Mouse (Mus musculus) spleen, adult 2 months (tissue): ENCODE data around the gene Zfp668. TPM values are rescaled to one million over a fixed set of nuclear protein-coding genes. Genes with fewer than 3 reads are reported as not detected.

ENCODE experiments used
- DNase-seq, 2 experiments: peaks; one replicate each; pipeline versions ENCODE4 v3.0.0 to v3.0.0-alpha.2; 2012 to 2021; ENCODE audit warnings: low spot score in 2 of 2, low read depth in 1 of 2
- H3K27ac ChIP-seq: fragments of 200-500 bp; 2 replicates; pipeline ENCODE4 v1.5.1; 2012; ENCODE audit warnings: low read length, inconsistent platforms; ENCODE audit not compliant: insufficient read depth
- H3K27me3 ChIP-seq: fragments of 200-500 bp; 2 replicates; pipeline ENCODE4 v1.6.1; 2012; ENCODE audit warnings: mild to moderate bottlenecking, moderate library complexity, low read length, inconsistent platforms; ENCODE audit not compliant: control insufficient read depth, insufficient read depth
- H3K36me3 ChIP-seq: fragments of 200-500 bp; 2 replicates; pipeline ENCODE4 v1.6.1; 2012; ENCODE audit warnings: mild to moderate bottlenecking, low read length, inconsistent platforms; ENCODE audit not compliant: control insufficient read depth, insufficient read depth
- H3K4me1 ChIP-seq: fragments of 200-500 bp; 2 replicates; pipeline ENCODE4 v1.6.1; 2011; ENCODE audit warnings: inconsistent platforms; ENCODE audit not compliant: control insufficient read depth, insufficient read depth, insufficient read length
- H3K4me3 ChIP-seq: fragments of 200-500 bp; 2 replicates; pipeline ENCODE4 v1.5.1; 2011; ENCODE audit warnings: mild to moderate bottlenecking, inconsistent platforms; ENCODE audit not compliant: insufficient read depth, insufficient read length; ENCODE audit errors: extremely low read depth
- CTCF ChIP-seq: fragments of 200-500 bp; IDR thresholded peaks from 2 replicates; pipeline ENCODE4 v1.5.1; 2011; ENCODE audit warnings: mild to moderate bottlenecking, inconsistent platforms; ENCODE audit not compliant: insufficient read depth, insufficient read length, insufficient replicate concordance; ENCODE audit errors: extremely low read depth
- POLR2A ChIP-seq: fragments of 200-500 bp; IDR thresholded peaks from 2 replicates; pipeline ENCODE4 v1.6.1; 2011; ENCODE audit warnings: low read depth, low read length, inconsistent platforms
- WGBS: fragments of 180-500 bp; shearing (Covaris S2); methylation state at CpG from one replicate; pipeline ENCODE4 v1.1.7; 2018; 5-methylcytosine and 5-hydroxymethylcytosine counted together
- polyA plus RNA-seq: library from polyadenylated mRNA; depleted of rRNA; stranded (reverse); fragments of >200 nt; gene quantifications from 2 replicates; pipeline ENCODE4 v1.2.3, GENCODE M21; 2012

The Zfp668 gene
- polyA plus RNA-seq, 1 experiment, result 8.6 TPM

DNA sequence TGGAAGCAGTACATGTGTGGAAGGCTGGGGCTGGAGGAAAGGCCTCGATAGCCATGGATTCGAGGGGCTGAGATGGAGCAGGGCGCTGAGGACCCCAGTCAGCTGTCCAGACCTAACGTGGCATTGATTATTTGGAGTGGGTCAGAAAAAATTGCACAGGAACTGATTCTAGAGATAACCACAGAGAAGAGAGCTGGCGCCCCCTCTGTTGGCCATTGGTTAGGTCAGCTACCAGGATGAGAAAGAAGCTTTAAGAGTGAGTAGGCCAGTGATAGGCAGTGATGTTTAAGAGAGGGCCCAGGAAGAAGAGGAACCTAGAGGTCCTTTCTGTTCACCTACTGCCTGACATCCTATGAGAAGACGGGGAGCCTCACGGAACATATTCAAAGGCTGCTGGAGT lies 42.7 kb upstream of the Zfp668 start:
- H3K4me3 ChIP-seq, result no peak overlapping the region
- 80% methylated on average over 7 of the region's 7 CpGs for WGBS
- H3K4me1 ChIP-seq, result peaks cover 12% of the 10 kb centered on the region; the same call in 1 of the 2 replicates
- no peak; the same call in 1 of the 2 replicates for TF ChIP-seq CTCF
- no peak for TF ChIP-seq POLR2A
- DNase-seq, result no peak
- no peak overlapping the region for H3K27ac ChIP-seq
- H3K27me3 ChIP-seq, result no peaks in the 10 kb centered on the region
- H3K36me3 ChIP-seq, result peaks cover 9% of the 10 kb centered on the region

DNA sequence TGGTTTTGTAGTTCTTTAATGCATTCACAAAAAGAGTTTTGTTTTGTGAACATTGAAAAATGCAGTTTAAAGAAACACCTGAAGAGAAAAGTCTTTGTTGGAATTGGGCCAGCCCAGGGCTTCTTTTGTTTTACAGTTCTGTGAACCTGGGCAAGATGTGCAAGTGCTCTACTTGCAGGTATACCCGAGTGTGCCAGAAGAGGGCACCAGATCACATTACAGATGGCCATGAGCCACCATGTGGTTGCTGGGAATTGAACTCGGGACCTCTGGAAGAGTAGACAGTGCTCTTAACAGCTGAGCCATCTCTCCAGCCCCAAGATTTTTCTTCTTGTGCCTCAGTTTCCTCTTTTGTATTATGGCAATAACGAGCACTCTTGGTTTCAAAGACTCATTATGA lies 41.6 kb upstream of the Zfp668 start:
- peak in 1 of 2 experiments; percentile 69 for DNase-seq
- no peak overlapping the region for H3K27ac ChIP-seq
- peaks cover 12% of the 10 kb centered on the region; the same call in 1 of the 2 replicates for H3K4me1 ChIP-seq
- peaks cover 9% of the 10 kb centered on the region for H3K36me3 ChIP-seq
- H3K27me3 ChIP-seq, result no peaks in the 10 kb centered on the region
- WGBS, result 54% methylated on average over 3 of the region's 3 CpGs
- no peak overlapping the region for H3K4me3 ChIP-seq
- no peak for TF ChIP-seq POLR2A
- TF ChIP-seq CTCF, result peak; percentile 16; the same call in 1 of the 2 replicates

DNA sequence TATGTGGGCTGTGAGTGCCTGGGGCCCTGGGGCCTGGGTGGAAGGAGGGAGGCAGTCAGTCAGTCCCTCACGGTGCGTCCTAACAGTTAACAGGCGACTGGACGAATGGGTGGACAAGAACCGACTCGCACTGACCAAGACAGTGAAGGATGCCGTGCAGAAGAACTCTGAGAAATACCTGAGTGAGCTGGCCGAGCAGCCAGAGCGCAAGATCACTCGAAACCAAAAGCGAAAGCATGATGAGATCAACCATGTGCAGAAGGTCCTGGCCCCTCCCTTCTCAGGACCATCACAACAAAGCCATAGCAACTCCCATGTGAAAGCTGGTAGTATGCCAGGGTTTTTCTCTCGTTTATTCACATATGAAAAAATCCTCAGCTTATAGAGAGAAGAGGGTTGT lies 38.7 kb upstream of the Zfp668 start:
- H3K4me3 ChIP-seq, result no peak overlapping the region
- 77% methylated on average over 12 of the region's 12 CpGs for WGBS
- no peaks in the 10 kb centered on the region for H3K27me3 ChIP-seq
- H3K27ac ChIP-seq, result no peak overlapping the region
- DNase-seq, result no peak
- peaks cover 9% of the 10 kb centered on the region for H3K36me3 ChIP-seq
- TF ChIP-seq CTCF, result no peak
- no peak for TF ChIP-seq POLR2A
- no peaks in the 10 kb centered on the region for H3K4me1 ChIP-seq

DNA sequence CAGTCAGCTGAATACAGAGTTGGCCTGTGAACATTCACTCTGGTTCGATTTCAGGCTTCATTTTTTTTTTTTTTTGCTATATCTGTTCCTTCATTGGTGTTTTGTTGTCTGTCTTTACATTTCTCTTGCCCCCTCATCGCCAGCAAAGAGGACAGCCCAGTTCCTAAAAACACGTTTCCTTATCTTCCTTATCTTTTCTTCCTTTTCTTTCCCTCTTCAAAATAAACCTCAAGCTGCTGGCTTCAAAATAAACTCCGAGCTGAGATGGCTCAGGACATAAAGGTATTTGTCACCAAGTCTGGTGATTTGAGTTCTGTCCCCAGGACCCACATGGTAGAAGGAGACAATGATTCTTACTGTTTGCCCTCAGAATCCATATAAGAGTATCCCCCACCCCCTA lies 36.3 kb upstream of the Zfp668 start:
- DNase-seq, result no peak
- no peak overlapping the region for H3K27ac ChIP-seq
- H3K4me1 ChIP-seq, result no peaks in the 10 kb centered on the region
- H3K36me3 ChIP-seq, result peaks cover 17% of the 10 kb centered on the region
- WGBS, result 7% methylated on average over 4 of the region's 4 CpGs
- peak overlapping the region; percentile 78 for H3K4me3 ChIP-seq
- TF ChIP-seq POLR2A (no peak), CTCF (no peak)
- no peaks in the 10 kb centered on the region for H3K27me3 ChIP-seq

DNA sequence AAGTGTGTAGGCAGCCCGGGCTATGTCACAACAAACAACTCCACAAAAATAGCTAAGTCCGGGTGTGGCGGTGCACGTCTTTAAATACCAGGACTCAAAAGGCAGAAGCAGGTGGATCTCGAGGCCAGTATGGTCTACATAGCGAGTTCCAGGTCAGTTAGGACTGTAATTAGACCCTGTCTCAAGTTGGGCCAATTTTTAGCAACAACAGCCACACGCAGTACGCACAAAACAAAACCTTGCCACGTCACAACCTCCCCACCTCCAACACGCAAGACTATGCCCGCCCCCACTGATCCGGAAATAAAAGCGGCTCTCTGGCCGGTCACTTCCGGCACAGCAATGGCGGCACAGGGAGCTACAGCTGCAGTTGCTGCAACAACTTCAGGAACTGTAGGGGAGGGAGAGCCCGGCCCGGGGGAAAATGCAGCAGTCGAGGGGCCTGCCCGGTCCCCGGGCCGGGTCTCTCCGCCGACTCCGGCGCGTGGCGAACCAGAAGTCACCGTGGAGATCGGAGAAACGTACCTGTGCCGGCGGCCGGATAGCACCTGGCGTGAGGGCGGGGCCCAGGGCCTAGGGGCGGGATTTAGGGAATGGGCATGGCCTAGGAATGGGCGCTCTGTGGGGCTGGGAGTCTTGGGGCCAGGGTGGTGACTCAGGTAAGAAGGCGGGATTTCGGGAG lies 35.7 kb upstream of the Zfp668 start, which contains the start of gene Kat8:
TSS of gene Kat8 (plus strand) at position 327 of the 682 bp plus-strand sequence.
- H3K4me1 ChIP-seq, result no peaks in the 10 kb centered on the region
- no peak for TF ChIP-seq CTCF
- peak; percentile 30; the same call in 1 of the 2 replicates for TF ChIP-seq POLR2A
- H3K27me3 ChIP-seq, result no peaks in the 10 kb centered on the region
- H3K36me3 ChIP-seq, result peaks cover 19% of the 10 kb centered on the region
- 2% methylated on average over 40 of the region's 40 CpGs for WGBS
- H3K4me3 ChIP-seq, result peak within 1 kb of the TSS; percentile 78
- H3K27ac ChIP-seq, result peak within 1 kb of the TSS; percentile 72
- peak; percentile 81 to 83 for DNase-seq

DNA sequence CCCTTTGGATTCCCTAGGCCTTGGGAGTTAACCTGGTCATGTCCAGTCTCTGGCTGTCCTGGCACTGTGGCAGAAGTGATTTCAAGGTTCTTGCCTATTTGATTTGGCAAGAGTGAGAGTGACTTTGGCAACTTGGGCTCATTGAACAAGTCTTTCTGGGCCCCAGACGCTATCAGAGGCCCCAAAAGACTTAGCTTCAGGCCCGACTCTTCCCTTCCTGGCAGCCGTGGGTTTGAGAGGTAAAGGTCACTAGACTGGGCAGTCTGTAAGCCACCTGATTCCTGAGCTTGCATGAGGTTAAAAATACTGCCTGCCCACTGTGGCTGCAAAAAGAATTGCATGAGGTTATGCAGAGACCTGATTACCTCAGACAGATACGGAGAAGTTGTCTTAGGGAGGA lies 32.0 kb upstream of the Zfp668 start:
- H3K27me3 ChIP-seq, result no peaks in the 10 kb centered on the region
- DNase-seq, result no peak
- 89% methylated on average over 4 of the region's 4 CpGs for WGBS
- no peaks in the 10 kb centered on the region; the same call in 1 of the 2 replicates for H3K4me1 ChIP-seq
- H3K36me3 ChIP-seq, result peaks cover 19% of the 10 kb centered on the region
- no peak for TF ChIP-seq CTCF
- TF ChIP-seq POLR2A, result no peak
- no peak overlapping the region for H3K27ac ChIP-seq
- H3K4me3 ChIP-seq, result no peak overlapping the region

DNA sequence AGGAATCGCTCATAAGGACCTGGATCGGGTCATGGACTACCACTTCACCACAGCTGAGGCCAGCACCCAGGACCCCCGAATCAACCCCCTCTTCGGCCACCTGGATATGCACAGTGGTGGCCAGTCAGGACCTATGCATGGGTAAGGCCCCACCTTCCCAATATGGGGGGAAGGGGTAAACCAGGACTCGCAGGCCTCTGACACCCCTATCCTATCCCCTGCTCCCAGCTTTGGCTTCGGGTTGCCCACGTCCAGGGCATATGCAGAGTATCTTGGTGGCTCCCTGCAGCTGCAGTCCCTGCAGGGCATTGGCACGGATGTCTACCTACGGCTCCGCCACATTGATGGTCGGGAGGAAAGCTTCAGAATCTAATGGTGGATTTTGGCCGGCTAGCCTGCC lies 31.3 kb upstream of the Zfp668 start:
- Histone ChIP-seq H3K4me3 (no peak overlapping the region), H3K27me3 (no peaks in the 10 kb centered on the region), H3K36me3 (peaks cover 19% of the 10 kb centered on the region), H3K27ac (no peak overlapping the region), H3K4me1 (no peaks in the 10 kb centered on the region; the same call in 1 of the 2 replicates)
- no peak for DNase-seq
- TF ChIP-seq POLR2A, result no peak
- TF ChIP-seq CTCF, result no peak
- WGBS, result 95% methylated on average over 12 of the region's 12 CpGs
